11 mouse cellular contexts compared by ENCODE assay signal in the genomic region with DNA sequence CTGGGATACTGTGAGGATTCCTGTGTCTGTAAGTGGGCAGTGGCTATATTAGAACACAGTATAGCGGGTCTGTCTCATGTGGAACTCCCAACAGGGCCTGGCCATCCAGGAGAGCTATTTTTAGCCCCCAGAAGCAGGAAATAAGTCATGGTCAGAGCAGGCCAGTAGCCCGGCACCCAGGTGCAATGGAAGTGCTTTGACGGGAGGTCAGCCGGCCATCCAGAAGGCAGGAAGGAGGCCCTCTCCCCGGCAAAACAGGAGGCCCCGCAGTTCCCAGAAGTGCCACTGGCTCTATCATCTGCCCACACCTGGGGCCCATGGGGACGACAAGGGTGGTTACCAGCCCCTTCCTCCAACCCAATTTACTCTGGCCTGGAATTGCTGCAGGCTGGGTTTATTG. TPM values are rescaled to one million over a fixed set of nuclear protein-coding genes. Genes with fewer than 3 reads are reported as not detected.
DNase-seq lines count a peak whose midpoint lies in the region; ATAC-seq and TF ChIP-seq lines count a peak whose summit lies in the region.
"Had no signal": no experiment of that assay in that cellular context is flagged by ENCODE, and none has a peak within 500 bp of the region (broad histone marks: within the 10 kb centered on the region; RNA-seq: fewer than 3 reads in every experiment).

No protein-coding gene starts in this region.

- no peak for TF ChIP-seq CTCF in kidney, adult 2 months (conservative IDR thresholded peaks at IDR 0.05; ENCODE audit: insufficient read depth, insufficient read length, low read depth, low read length)
- no peak for TF ChIP-seq CTCF in bone marrow macrophage, adult 2 months (IDR thresholded peaks at IDR 0.05; ENCODE audit: low read depth, low read length)
- TF ChIP-seq CTCF in intestine, postnatal 0 days (IDR thresholded peaks at IDR 0.05; ENCODE audit: low read depth), result no peak
- TF ChIP-seq CTCF in lung, postnatal 0 days (IDR thresholded peaks at IDR 0.05), result no peak

- H3K9ac ChIP-seq in intestine, postnatal 0 days (ENCODE audit: low read depth, low read length), result no peak overlapping the region
- no peak overlapping the region for H3K9ac ChIP-seq in lung, postnatal 0 days (replicated peaks; ENCODE audit: low read depth)

- no peak for TF ChIP-seq EP300 in lung, postnatal 0 days (IDR thresholded peaks at IDR 0.05)

- ATAC-seq in intestine, postnatal 0 days, result no peak
- ATAC-seq in lung, postnatal 0 days, result 0 out of 2 replicates have a peak, but pooled peaks have one; percentile 16
- no peak for ATAC-seq in megakaryocyte-erythroid progenitor cell, adult 5-6 weeks (replicated peaks; ENCODE audit: low FRiP score, low TSS enrichment, poor library complexity, severe bottlenecking)

- WGBS in kidney, adult 2 months, result 47% methylated on average over 7 of the region's 7 CpGs
- WGBS in intestine, postnatal 0 days, result 42% methylated on average over 7 of the region's 7 CpGs
- 38% methylated on average over 7 of the region's 7 CpGs for WGBS in lung, postnatal 0 days

- no peak overlapping the region for H3K4me2 ChIP-seq in intestine, postnatal 0 days (replicated peaks; ENCODE audit: low read depth)
- H3K4me2 ChIP-seq in lung, postnatal 0 days (replicated peaks; ENCODE audit: low read depth, low read length), result no peak overlapping the region

- TF ChIP-seq POLR2A in kidney, adult 2 months (IDR thresholded peaks at IDR 0.05; ENCODE audit: low read depth, low read length), result no peak
- TF ChIP-seq POLR2A in bone marrow macrophage, adult 2 months (IDR thresholded peaks at IDR 0.05; ENCODE audit: borderline replicate concordance, low read depth, low read length), result no peak

- H3K27me3 ChIP-seq in kidney, adult 2 months (replicated peaks; ENCODE audit: control insufficient read depth, insufficient read depth, low read length), result no peaks in the 10 kb centered on the region
- H3K27me3 ChIP-seq in intestine, postnatal 0 days (replicated peaks; ENCODE audit: control insufficient read depth, insufficient read depth, low read length), result no peaks in the 10 kb centered on the region
- H3K27me3 ChIP-seq in lung, postnatal 0 days (replicated peaks; ENCODE audit: insufficient read depth, low read length), result no peaks in the 10 kb centered on the region

- H3K4me1 ChIP-seq in kidney, adult 2 months (ENCODE audit: control insufficient read depth, insufficient read depth, low read length), result peaks cover 12% of the 10 kb centered on the region
- H3K4me1 ChIP-seq in bone marrow macrophage, adult 2 months (ENCODE audit: control insufficient read depth, insufficient read depth, low read length), result peaks cover 63% of the 10 kb centered on the region
- H3K4me1 ChIP-seq in intestine, postnatal 0 days (replicated peaks; ENCODE audit: control insufficient read depth, insufficient read depth, low read length), result no peaks in the 10 kb centered on the region
- peaks cover 10% of the 10 kb centered on the region for H3K4me1 ChIP-seq in lung, postnatal 0 days (ENCODE audit: insufficient read depth, low read depth, low read length)

- no peaks in the 10 kb centered on the region for H3K36me3 ChIP-seq in kidney, adult 2 months (ENCODE audit: control insufficient read depth, insufficient read depth, low read length)
- no peaks in the 10 kb centered on the region for H3K36me3 ChIP-seq in intestine, postnatal 0 days (ENCODE audit: control insufficient read depth, insufficient read depth)
- no peaks in the 10 kb centered on the region for H3K36me3 ChIP-seq in lung, postnatal 0 days (ENCODE audit: insufficient read depth, low read length)

- peak; percentile 72 for DNase-seq in kidney, adult 2 months
- DNase-seq in kidney, adult 18-20 months, result no peak
- DNase-seq in lung, postnatal 0 days (ENCODE audit: low spot score), result no peak
- no peak for DNase-seq in left cerebral cortex, adult 18-20 months (ENCODE audit: low spot score in 2 of 2)
- DNase-seq in layer of hippocampus, adult 9-10 months (ENCODE audit: low spot score), result no peak

- H3K9me3 ChIP-seq in intestine, postnatal 0 days (ENCODE audit: control insufficient read depth), result no peaks in the 10 kb centered on the region
- H3K9me3 ChIP-seq in lung, postnatal 0 days (ENCODE audit: low read length), result no peaks in the 10 kb centered on the region

- H3K4me3 ChIP-seq in kidney, adult 2 months (ENCODE audit: insufficient read depth, low read depth, low read length), result no peak overlapping the region
- H3K4me3 ChIP-seq in bone marrow macrophage, adult 2 months (ENCODE audit: insufficient read depth, low read length), result peak overlapping the region; percentile 49
- no peak overlapping the region for H3K4me3 ChIP-seq in intestine, postnatal 0 days (ENCODE audit: low read depth, low read length)
- no peak overlapping the region for H3K4me3 ChIP-seq in lung, postnatal 0 days (ENCODE audit: low read depth, low read length)

- H3K27ac ChIP-seq in kidney, adult 2 months (ENCODE audit: insufficient read depth, low read depth, low read length), result peak overlapping the region; percentile 90
- H3K27ac ChIP-seq in bone marrow macrophage, adult 2 months (ENCODE audit: insufficient read depth, low read depth, low read length), result peak overlapping the region; percentile 96
- H3K27ac ChIP-seq in intestine, postnatal 0 days (ENCODE audit: low read depth, low read length), result peak overlapping the region; percentile 28
- peak overlapping the region; percentile 45; the same call in 1 of the 2 replicates for H3K27ac ChIP-seq in lung, postnatal 0 days (ENCODE audit: low read length)

RNA-seq across cellular contexts. Expression of a gene that starts 9.3 kb away (rescaled TPM):
- 54.2 and 60.2 TPM in 2 replicates for polyA plus RNA-seq in kidney, adult 2 months (2012; rRNA removed)
- 205 and 222 TPM in 2 replicates for polyA plus RNA-seq in bone marrow macrophage, adult 2 months (2012; ENCODE audit: insufficient read depth, insufficient read length, missing spikeins)
- 8.2 and 9.6 TPM in 2 replicates for polyA plus RNA-seq in intestine, postnatal 0 days (2015; fragmentation: Nextera tagmentation; extraction: Ambion mirVana)
- 26.9 and 33.4 TPM in 2 replicates for polyA plus RNA-seq in lung, postnatal 0 days (2015; fragmentation: Nextera tagmentation; extraction: Ambion mirVana)
- total RNA-seq in left cerebral cortex, adult 18-20 months (2021), result 100 to 1,000 TPM; 103 to 123 TPM
- total RNA-seq in megakaryocyte-erythroid progenitor cell, adult 5-6 weeks (2014; fragmentation: Nextera tagmentation), result 0.72 and 1.6 TPM in 2 replicates
- total RNA-seq in megakaryocyte-erythroid progenitor cell, adult 5-6 weeks (2017), result 0.11 and 1.4 TPM in 2 replicates

RNA-seq across cellular contexts. Expression of a gene that starts 59.3 kb away (rescaled TPM):
- not detected in 2 replicates for polyA plus RNA-seq in kidney, adult 2 months (2012; rRNA removed)
- not detected in 2 replicates for polyA plus RNA-seq in bone marrow macrophage, adult 2 months (2012; ENCODE audit: insufficient read depth, insufficient read length, missing spikeins)
- polyA plus RNA-seq in intestine, postnatal 0 days (2015; fragmentation: Nextera tagmentation; extraction: Ambion mirVana), result not detected in 2 replicates
- not detected in 2 replicates for polyA plus RNA-seq in lung, postnatal 0 days (2015; fragmentation: Nextera tagmentation; extraction: Ambion mirVana)
- total RNA-seq in left cerebral cortex, adult 18-20 months (2021), result not detected
- total RNA-seq in megakaryocyte-erythroid progenitor cell, adult 5-6 weeks (2014; fragmentation: Nextera tagmentation), result not detected in 2 replicates
- total RNA-seq in megakaryocyte-erythroid progenitor cell, adult 5-6 weeks (2017), result not detected in 2 replicates
- total RNA-seq: common myeloid progenitor, adult 5-6 weeks; ES-E14; layer of hippocampus, adult 18-20 months had no signal

Comparison
In these comparisons a context has a peak if more than half of its experiments do, and no peak if none do; other contexts are left out.
1. H3K27ac ChIP-seq: peak in every context shown above with its lines; median percentile 96 in bone marrow macrophage, adult 2 months; 90 in kidney, adult 2 months; 45 in lung, postnatal 0 days; 28 in intestine, postnatal 0 days.